Mouse (Mus musculus) G1E (cell line): ENCODE data around the gene Nphs2.
"Not testable (repeated sequence)": the region's sequence is repeated elsewhere in the genome, so short reads cannot be mapped to it uniquely, and the experiment has no call there.

Experiments
- CTCF ChIP-seq: IDR thresholded peaks from 2 replicates; pipeline ENCODE4 v1.5.1; 2012; ENCODE audit warnings: low read depth, low read length, inconsistent platforms, mixed read lengths
- GATA1 ChIP-seq: IDR thresholded peaks from 2 replicates; pipeline ENCODE4 v1.6.1; 2012; ENCODE audit warnings: borderline replicate concordance, low read length, inconsistent platforms, mixed read lengths
- TAL1 ChIP-seq: conservative IDR thresholded peaks from 2 replicates; pipeline ENCODE4 v1.6.1; 2012; ENCODE audit warnings: low read depth, low read length, inconsistent platforms, mixed read lengths

GRCm38 (mm10) chr1:156268546-156268945 lies 42.0 kb upstream of the Nphs2 start:
- not testable (repeated sequence) for TF ChIP-seq CTCF, GATA1, TAL1
